Mouse (Mus musculus): ENCODE results near the gene Wdr82.
"Not testable (repeated sequence)": the region's sequence is repeated elsewhere in the genome, so short reads cannot be mapped to it uniquely, and the experiment has no call there.

Wdr82 gene

DNA sequence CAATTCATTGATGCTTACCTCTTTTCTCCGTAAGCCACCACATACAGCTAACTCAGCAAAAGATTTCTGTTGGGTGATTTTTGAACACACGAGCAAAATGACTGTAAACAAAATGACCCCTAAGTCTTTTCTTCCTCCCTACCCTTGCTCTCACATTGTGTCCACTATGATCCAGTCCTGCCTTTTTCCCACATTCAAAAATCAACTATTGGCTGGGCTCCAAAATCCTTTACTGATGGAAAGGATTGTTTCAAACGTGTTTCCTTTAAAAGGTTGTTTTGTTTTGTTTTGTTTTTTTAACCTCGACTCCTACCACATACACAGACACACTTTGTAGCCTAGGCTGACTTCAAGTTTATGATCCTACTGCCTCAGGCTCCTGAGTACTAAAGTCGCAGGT lies 10.3 kb upstream of the Wdr82 start:
- no peak for DNase-seq (ENCODE audit: low spot score in 2 of 2)

DNA sequence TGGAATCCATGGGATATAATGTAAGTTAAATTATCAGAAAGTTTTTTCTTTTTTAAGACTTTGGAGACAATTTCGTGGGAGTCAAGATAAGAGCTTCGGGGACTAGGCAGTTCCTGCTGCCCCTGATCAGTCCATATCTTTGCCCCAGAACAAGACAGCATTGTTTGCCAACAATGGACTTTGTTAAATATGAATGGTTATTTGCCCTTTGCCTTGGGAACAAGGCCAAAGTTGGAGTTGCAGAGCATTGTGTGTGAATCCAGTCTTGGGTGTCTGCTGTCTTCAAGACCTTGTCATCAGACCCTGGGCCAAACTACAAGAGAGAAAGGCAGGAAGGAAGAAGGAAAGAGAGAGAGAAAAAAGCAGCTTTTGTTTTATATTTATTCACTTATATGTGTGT lies 4.0 kb upstream of the Wdr82 start:
- DNase-seq (ENCODE audit: low spot score in 2 of 2): no peak

DNA sequence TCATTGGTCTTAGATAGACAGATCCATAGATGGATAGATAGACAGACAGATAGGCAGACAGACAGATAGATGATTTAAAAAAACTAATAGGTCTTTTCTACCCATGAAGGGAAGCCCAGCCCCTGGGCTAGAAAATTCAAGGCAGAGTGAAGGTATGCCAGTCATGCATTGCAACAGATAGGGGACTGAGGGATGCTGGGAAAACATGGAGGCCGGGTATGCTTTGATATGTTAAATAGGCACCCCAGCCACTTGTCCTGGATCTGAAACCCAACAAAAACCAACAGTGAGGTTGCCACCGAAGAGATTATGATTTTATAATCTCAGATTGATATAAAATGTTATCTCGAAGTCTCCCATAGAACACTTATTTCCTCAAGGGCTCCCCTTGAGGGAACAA lies 3.5 kb upstream of the Wdr82 start:
- no peak for DNase-seq (ENCODE audit: low spot score in 2 of 2)

DNA sequence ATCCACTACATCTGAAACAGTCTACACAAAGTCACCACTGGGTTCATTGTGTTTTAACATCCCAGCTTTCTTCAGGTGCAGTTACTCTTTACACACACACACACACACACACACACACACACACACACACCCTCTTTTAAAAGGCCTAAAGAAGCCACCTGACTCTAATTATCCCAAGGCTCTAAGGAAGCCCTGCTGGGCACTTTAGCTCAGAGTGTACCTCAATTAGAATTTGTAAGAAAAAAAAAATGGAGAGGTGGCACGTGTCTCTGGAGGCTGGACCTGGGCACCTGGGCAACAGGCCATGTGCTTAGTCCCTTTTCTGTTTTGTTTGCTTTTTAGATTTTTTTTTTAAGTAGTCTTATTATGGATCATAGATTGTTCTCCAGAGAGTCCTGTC lies 3.0 kb upstream of the Wdr82 start:
- DNase-seq (ENCODE audit: low spot score in 2 of 2): no peak

DNA sequence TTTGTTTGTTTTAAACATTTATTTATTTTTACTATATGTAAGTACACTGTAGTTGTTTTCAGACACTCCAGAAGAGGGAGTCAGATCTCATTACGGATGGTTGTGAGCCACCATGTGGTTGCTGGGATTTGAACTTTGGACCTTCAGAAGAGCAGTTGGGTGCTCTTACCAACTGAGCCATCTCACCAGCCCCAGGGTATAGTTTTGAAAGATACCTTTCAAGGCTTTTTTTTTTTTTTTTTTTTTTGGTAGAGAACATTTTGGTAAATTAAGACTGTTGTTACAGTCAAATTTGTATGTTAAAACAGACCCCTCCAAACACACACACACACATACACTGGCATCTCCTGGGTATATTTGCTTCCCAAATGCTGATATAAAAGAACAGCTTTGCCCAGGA lies 1.7 kb upstream of the Wdr82 start:
- not testable (repeated sequence) for DNase-seq (ENCODE audit: low spot score in 2 of 2)

DNA sequence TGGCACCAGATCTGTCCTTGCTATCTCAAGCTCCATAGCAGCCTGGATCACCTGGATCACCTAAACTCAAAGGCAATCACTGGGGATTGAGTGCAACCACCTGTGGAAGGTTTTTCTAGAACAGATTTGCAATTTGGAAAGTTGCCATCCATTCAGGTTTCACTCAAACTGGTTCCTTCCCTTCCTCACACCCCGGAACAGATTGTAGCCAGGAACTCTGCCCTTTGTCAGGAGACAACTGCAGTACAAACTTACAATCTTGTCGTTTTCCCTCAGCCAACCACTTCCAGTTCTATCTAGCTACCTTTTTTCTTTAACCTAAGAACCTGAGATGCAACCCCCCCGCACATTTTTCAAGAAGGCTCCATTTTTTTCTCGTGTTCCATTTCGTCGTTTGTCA lies 811 bp upstream of the Wdr82 start:
- DNase-seq (ENCODE audit: low spot score in 2 of 2): no peak

DNA sequence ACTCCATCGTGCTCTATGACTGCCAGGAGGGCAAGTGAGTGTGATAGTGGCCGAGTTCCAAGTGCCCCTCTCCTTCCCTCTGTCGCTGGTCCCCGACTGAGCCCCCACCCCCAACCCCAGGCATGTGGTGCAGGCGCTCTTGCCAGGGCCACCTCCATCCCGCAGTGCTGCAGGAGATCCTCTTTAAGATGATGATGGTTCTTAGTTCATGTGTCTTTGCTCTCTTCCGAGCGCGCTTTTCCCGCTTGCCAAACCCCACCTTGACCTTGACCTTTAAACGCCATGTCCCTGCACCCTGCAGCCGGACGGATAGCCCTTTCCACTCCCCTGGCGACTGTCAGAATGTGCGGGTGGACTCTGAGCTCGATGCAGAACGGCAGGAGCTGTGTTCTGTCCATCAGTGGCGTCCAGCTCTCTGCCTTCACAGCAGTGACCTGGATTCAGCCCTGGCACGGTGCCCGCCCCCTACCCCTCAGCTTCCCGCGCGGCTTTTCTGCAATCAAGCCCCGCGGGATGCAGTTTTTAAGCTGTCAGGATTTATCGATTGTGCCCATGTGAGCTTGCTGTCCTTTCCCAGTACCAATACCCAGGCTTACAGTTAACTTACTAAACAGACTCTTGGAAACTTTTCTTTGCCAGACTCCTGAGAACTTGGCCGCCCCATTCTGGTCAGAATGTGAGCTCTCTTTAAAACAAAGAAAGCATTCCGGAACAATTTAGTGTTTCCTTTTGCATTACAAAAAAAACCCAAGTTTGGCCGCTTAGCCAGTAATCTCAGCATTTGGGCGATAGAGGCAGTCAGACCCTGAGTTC lies 824 bp downstream of the Wdr82 start:
- DNase-seq (ENCODE audit: low spot score in 2 of 2): peak; percentile 40 to 52

DNA sequence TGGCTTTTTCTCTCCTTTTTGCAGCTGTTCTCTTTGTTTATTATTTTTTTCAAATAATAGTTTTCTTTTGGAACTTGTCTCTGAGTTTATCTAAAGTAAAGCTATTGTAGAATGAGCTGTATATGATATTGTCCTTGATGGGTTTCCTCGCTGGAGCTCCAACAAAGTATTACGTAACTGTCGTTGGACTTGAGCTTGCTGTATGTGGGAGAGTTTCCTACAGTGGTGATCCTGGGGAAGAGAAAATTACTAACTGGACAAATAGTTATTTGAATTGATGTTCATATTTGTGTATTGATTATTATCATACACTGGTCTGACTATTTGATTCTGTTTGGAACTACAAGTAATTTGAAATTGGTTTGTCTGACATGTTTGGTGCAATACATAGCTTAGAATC lies 1.8 kb downstream of the Wdr82 start:
- DNase-seq (ENCODE audit: low spot score in 2 of 2): no peak

DNA sequence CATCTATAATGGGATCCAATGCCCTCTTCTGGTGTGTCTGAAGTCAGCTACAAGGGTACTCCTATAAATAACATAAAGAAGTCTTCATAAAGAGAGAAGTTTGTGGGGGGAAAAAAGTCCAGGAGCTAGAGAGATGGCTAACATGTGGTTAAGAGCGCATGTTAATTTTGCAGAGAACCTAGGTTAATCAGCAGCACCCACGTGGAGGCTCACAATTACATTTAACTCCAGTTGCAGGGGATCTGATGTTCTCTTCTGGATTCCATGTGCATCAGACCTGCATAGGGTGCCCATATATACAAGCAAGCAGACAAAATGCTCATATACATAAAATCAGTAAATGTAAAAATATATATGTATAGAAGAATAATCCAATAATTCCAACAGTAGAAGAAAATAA lies 2.6 kb downstream of the Wdr82 start:
- DNase-seq (ENCODE audit: low spot score in 2 of 2): no peak

DNA sequence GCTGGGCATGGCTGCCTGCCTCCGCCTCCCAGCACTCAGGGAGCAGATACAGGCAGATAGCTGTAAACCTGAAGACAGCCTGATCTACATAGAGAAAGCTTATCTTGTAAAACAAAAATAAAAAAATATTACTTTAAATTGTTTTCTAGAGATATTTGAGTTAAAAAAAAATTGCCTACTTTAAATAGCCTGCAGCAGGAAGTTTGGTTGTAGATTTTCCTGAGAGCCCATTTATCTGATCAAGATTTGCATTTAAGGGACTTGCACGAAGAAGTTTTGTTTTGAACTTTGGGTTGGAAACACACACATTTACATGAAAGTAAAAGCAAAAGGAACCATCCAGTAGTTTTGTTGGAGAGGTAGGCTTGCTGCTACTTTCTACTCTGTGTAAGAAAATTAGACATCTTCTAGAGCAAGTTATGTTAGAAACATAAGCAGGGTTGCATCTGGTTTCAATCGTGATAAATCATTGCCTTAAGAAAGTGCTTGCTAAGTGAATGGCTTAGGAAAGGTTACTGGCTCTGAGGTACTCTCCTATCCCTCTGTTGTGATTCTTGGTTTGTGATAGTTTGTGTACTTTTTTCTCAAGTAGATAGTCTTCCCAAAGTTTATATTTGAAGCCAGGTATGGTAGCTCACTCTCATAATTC lies 4.9 kb downstream of the Wdr82 start:
- DNase-seq (ENCODE audit: low spot score in 2 of 2): no peak

DNA sequence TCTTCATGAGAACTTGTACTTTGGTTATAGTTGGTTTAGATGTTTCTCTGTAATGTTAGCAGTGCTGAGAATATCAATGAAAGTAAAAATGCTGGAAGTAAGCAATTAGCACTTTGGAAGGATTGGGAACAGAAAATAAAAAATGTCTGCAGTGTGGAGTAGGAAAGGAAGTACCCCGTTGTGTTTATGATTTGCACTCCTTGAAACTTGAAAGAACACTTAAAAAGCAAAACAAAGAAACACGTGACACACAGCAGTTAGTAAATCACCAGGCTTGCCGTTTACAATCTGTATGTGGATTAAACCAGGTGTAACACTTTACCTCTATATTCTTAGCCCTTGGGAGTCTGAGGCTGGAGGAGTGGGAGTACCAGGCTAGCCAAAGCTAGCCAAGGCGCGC lies 6.0 kb downstream of the Wdr82 start:
- no peak for DNase-seq (ENCODE audit: low spot score in 2 of 2)

DNA sequence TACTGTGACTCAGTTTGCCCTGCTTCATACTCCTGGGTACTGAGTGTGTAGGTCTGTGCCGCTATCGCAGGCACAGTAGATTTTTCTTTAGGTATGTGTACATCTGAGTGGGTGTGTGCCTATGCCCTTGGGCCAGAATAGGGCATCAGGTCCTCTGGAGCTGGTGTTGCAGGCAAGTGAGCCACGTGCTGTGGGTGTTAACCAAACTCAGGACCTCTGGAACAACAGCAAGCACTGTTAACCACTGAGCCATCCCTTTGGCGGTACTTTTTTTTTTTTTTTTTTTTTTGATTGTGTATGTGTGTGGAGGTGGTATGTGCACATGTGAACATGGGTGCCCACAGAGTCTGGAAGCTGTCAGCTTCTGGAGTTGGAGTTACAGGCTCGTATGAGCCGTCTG lies 7.1 kb downstream of the Wdr82 start:
- no peak for DNase-seq (ENCODE audit: low spot score in 2 of 2)

DNA sequence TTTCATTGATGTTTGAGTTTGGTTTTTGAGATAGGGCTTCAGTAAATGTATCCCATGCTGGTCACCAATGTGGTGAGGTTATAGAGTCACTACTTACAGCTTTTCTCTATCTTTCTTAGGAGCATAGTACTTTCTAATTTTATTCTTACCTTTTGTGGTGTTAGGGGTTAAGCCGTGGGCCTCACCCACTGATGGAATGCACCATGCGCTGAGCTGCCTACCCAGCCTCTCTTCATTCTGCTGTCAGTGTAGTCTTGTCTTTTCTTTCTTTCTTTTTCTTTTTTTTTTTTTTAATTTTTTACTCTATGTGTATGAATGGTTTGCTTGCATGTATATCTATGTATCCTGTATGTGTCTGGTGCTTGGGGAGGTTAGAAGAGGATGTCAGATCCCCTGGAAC lies 8.7 kb downstream of the Wdr82 start:
- DNase-seq (ENCODE audit: low spot score in 2 of 2): no peak

DNA sequence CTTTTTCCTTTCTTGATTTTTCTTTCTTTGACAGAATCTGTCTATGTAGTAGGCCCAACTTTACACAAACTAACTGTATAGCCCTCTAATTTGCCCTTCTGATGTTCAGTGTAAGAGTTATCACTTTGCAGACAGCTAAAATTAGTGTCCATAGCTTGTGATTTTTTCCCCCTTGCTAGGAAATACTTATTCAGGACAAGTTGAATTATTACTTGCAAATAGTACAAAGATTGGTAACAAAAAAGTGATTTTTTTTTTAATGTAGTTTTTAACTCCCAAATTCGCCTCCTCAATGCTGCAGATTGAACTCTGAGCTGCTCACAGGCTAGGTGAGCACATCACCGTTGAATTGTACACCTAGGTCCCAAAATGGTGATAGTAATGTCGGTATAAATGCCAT lies 9.2 kb downstream of the Wdr82 start:
- no peak for DNase-seq (ENCODE audit: low spot score in 2 of 2)

DNA sequence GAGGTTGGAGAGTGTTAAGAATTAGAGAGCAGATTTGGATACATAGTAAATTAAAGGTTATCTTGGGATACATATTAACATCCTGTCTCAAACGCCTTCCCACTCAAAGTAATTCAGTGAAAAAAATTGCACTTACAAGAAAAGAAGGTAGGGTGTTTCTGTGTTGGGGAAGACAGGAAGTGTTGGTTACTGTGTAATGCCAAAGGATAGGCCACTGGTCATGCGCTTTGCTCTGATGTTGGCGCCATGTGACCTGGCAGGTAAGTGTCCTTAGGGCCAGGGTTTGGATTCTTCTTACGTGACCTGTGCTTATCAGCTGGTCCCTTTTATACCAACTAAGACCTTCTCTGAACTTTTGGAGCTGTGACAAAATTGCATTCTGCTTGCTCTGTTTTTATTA lies 11.4 kb downstream of the Wdr82 start:
- no peak for DNase-seq (ENCODE audit: low spot score in 2 of 2)

DNA sequence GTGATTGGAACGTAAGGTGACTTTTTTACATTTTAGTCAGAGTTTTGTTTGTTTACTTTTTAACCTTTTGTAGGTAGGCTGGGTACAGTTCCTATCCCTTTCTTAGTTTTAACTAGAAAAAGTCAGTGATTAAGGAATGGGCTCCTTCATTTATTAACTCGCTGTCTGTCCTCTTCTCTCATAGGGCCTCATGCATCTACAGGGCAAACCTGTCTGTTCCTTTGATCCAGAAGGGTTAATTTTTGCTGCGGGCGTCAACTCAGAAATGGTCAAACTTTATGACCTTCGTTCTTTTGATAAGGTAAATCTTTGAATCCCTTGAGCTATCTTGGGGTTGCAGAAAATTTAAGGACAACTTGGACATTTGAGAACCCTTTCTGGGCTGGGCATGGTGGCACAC lies 13.3 kb downstream of the Wdr82 start:
- no peak for DNase-seq (ENCODE audit: low spot score in 2 of 2)

DNA sequence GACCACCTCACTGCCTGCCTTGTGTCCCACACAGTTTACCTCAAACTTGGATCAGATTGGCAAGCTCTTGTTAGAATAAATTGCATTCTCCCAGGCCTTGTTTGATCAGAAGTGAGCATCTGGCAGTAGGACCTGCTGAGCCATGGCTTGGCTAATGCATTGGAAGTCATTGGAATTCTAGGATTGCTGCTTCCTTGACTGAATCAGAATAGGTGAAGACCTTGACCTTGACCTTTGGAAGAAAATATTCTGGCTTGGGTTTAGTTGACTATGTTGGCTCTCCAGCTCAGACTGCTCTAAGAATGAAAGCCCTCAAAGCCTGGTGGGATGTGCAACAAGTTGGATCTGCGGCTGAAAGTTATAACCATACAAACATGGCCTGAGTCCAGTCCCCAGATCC lies 20.6 kb downstream of the Wdr82 start:
- no peak for DNase-seq (ENCODE audit: low spot score in 2 of 2)

DNA sequence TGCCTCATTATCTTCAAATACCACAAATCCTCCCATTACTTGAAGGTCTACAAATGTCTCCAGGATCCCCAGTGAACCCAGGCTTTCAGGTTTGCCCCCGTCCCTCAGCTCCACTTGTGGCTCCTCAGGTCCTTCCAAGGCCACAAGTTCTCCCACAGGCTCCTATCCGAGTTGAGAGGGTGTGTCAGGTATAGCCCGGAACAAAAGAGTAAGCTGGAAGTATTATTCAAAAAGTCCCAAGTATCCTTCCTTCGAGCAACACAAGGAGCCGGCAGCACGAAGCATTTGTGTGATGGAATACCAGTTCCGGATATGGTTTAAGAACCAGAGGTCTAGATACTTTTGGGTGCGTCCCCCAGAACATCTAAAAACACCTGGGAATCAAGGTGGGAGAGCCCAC lies 21.3 kb downstream of the Wdr82 start:
- DNase-seq (ENCODE audit: low spot score in 2 of 2): no peak

DNA sequence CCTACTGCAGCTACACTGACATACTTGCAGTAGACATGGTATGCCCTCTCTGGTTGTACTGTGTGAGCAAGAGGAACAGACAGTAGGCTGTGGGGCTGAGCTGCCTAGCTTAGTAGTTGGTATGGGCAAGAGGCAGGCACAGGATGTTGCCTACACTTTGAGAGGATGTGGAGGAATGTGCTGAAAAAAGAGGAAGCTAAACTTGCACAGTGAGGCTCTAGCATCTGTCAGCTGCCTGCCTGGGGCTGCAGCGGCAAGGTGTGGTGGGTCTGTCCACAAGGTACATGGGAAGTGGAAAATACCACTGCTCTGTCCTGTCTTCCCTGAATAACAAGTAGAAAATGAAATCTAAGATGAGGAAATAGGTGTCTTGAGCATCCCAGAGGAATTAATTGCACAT lies 22.3 kb downstream of the Wdr82 start:
- no peak for DNase-seq (ENCODE audit: low spot score in 2 of 2)

DNA sequence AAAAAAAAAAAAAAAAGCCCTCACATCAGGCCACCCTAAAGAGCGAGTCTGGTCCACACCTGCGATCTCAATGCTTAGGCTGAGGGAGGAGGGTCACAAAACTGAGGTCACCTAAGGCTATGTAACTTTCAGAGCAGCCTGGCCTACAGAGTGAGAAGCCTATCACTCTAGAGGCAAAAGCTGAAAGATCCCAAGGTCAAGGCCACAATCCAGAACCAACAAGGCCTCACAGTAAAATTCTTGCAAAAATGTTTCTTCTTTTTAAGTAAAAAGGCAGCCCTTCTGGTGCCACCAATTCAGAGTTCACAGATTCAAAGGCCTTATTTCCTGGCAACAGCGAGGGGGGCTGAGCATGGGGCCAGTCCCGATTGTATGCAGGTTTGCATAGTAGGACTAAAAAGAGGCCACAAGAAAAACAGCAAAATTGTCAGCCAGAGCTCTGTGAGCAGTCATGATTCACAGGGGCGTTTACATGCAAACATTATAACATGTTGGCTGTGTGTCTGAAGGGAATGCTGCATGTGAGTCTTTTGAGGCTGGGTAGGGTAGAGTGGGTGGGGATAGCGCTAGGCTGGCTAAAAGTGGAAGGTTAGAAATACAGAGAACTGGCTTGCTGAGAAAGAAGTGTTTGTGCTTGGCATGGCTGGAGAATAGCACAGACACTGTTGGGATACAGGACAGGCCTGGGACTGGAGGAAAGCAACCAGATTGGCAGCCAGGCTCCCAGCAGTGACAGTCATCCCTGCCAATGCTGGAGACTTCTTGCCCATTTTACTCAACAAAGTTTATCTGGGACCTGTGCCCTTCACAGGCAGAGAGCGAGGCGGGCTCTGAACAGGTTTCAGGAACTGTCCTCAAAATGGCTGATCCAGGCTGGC lies 23.4 kb downstream of the Wdr82 start:
- no peak for DNase-seq (ENCODE audit: low spot score in 2 of 2)

DNA sequence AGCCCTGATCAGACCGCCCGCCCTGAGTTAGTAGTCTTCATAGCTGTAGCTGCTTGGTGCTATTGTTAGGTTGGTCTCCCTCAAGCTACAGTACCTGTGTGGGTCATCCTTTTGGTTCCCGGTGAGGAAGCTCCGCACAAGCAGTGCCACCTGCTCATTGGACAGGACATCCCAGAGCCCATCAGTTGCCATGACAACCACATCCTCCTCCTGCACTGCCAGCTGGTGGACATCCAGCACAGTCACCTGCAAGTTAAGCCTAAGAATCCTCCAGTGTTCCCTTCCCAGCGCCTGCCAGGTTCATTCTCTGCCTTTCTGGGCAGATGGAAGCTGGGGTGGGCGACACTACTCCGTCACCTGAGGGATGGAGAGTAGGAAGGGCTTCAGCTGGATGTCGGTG lies 25.0 kb downstream of the Wdr82 start:
- no peak for DNase-seq (ENCODE audit: low spot score in 2 of 2)

DNA sequence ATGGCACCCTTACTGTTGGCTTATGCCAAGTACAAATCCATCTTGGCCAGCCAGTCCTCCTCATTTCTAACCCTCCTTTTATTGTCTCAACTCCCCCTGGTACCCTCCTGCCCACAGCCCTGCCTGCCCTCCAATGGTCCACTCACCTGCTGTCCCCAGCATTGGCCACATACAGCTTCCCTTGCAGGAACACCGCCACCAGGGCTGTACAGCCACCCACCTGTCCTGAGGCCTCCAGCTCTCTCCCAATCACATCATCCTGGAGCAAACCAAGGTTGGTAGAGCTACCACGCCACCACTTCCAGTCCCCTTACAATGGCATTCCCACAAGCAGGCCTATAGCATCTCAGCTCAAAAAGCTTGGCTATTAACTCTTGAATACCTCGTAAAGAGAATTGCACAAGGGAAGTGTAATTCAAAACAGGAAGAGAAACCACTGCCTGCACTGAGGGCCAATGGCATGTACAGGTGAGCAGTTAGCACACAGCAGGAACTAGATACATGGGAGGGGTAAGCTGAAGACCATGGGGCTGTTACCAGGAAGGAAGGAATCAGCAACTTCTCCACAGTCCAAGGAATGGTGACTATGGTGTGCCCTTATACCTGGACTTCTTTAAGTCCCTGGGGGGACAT lies 26.5 kb downstream of the Wdr82 start:
- DNase-seq (ENCODE audit: low spot score in 2 of 2): no peak
